Mouse (Mus musculus): Measurements from ENCODE around the gene Slc25a47.

DNA sequence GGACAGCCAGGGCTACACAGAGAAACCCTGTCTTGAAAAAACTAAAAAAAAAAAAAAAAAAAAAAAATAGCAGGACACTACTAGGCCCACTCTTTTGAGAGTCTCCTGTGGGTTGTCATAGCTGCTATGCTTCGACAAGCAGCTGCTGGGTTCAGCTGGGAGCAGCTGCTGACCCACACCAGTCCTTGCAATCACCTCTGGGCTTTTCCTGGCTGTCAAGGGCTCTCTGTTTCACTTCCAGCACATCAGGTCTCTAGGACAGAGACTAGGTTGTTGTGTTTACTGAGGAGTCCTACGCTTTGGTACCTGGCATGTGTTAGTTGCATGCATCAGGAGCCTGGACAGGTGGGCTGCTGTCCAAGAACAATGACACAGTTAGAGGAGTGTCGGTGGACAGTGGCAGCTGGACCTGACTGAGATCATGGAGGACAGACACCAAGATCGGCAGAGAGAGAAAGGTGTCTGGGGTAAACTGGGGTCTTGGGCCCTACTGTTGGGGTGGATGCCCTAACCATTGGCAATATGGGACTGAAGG, 13.7 kb downstream of the Slc25a47 start:
- TF ChIP-seq CTCF (IDR thresholded peaks at IDR 0.05; ENCODE audit: control insufficient read depth, insufficient read depth, insufficient read length) (no peak), USF1 (IDR thresholded peaks at IDR 0.05; ENCODE audit: low read depth) (no peak), FOSL1 (IDR thresholded peaks at IDR 0.05; ENCODE audit: insufficient read depth, low read length, poor library complexity, severe bottlenecking) (no peak), MYOG (IDR thresholded peaks at IDR 0.05; ENCODE audit: control insufficient read depth, extremely low read depth, insufficient read length) (no peak)

Measured in C2C12 (cell line).